Mouse (Mus musculus): Measurements from ENCODE around the gene Tm6sf2.

Gene Tm6sf2

GRCm38 (mm10) chr8:70092786-70093185 lies 20.1 kb downstream of the Tm6sf2 start:
- DNase-seq = no peak

GRCm38 (mm10) chr8:70099276-70099675 lies 26.6 kb downstream of the Tm6sf2 start:
- DNase-seq = no peak

- DNase-seq = no peak
Observed at GRCm38 (mm10) chr8:70100241-70100640, 27.5 kb downstream of the Tm6sf2 start.

- peak; percentile 45 for DNase-seq
Observed at GRCm38 (mm10) chr8:70104506-70104905, 31.8 kb downstream of the Tm6sf2 start.

GRCm38 (mm10) chr8:70104922-70105321 lies 32.2 kb downstream of the Tm6sf2 start:
- no peak for DNase-seq

- no peak for DNase-seq
Observed at GRCm38 (mm10) chr8:70110451-70110850, 37.7 kb downstream of the Tm6sf2 start.

GRCm38 (mm10) chr8:70111192-70111795 lies 38.6 kb downstream of the Tm6sf2 start:
- no peak for DNase-seq

GRCm38 (mm10) chr8:70112401-70113016 lies 39.8 kb downstream of the Tm6sf2 start:
- DNase-seq = no peak

- DNase-seq = no peak
Observed at GRCm38 (mm10) chr8:70114488-70114887, 41.8 kb downstream of the Tm6sf2 start.

GRCm38 (mm10) chr8:70114892-70115291 lies 42.2 kb downstream of the Tm6sf2 start:
- DNase-seq = no peak

- DNase-seq = no peak
Observed at GRCm38 (mm10) chr8:70117611-70118010, 44.9 kb downstream of the Tm6sf2 start.

- no peak for DNase-seq
Observed at GRCm38 (mm10) chr8:70118726-70119700, 46.3 kb downstream of the Tm6sf2 start.

- DNase-seq = peak; percentile 86
Observed at GRCm38 (mm10) chr8:70120667-70121066, 47.9 kb downstream of the Tm6sf2 start, which contains the start of gene Ncan. TSS of gene Ncan (minus strand) at chr8:70120873.

- DNase-seq = no peak
Observed at GRCm38 (mm10) chr8:70122863-70123262, 50.1 kb downstream of the Tm6sf2 start.

- DNase-seq = no peak
Observed at GRCm38 (mm10) chr8:70124992-70125391, 52.3 kb downstream of the Tm6sf2 start.

GRCm38 (mm10) chr8:70128435-70128834 lies 55.7 kb downstream of the Tm6sf2 start:
- no peak for DNase-seq

- DNase-seq = peak; percentile 44
Observed at GRCm38 (mm10) chr8:70129309-70129952, 56.7 kb downstream of the Tm6sf2 start.
